Mouse (Mus musculus): ENCODE measurements at regions not wholly inside any gene's neighbourhood (a gene's known extent, or its start where the extent isn't known, plus 50 kb on each side); places are given as distances from the start of the nearest gene placed in this dataset.

DNA sequence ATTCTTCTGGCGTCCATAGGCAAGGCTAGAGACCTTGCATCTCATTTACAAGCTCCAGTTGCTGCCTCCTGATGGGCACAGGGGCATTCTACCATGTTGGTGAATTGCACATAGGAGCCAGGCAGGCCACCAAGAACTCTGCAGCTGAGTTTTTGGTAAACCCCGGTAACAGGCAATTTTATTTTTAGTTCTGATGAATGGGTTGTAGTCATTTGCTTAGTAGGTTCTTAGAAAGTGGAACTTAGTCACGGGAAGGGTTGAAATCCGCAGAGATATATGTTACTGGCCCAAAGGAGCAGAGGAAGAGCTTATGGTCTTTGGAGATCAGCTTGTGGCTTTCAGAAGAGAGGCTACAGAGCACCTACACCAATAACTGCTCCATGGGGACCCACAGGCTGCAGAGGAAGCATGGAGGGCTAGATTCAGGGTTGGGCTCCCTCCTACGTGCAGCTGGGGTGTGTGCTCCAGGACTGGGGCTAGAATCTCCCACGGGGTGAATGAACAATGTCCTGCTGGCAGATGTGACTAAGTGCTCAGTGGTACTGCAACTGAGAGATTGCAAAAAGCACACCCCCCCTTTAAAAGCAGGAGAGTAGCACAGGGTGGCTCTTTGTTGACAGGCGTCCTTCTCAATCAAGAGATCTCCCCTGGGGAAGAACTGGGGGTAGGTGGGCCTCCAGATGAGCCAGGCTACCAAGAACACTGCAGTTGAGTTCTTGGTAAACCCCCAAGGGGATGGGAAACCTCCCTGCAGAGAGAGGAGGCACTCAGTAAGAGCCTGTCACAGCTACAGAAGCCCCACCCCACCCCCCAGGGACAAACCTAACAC lies 65.6 kb upstream of the Med13l start:
- TF ChIP-seq CTCF (IDR thresholded peaks at IDR 0.05; ENCODE audit: low read depth, low read length) (no peak), GATA1 (IDR thresholded peaks at IDR 0.05; ENCODE audit: borderline replicate concordance, low read length) (no peak), POLR2AphosphoS5 (IDR thresholded peaks at IDR 0.05; ENCODE audit: insufficient replicate concordance, low read depth, low read length) (no peak), TAL1 (conservative IDR thresholded peaks at IDR 0.05; ENCODE audit: low read depth, low read length) (peak; percentile 45; the same call in 1 of the 2 replicates), GATA2 (IDR thresholded peaks at IDR 0.05; ENCODE audit: borderline replicate concordance, low read depth, low read length) (no peak)

Measured in G1E (cell line).